15 mouse cellular contexts compared by ENCODE assay signal in the genomic region with DNA sequence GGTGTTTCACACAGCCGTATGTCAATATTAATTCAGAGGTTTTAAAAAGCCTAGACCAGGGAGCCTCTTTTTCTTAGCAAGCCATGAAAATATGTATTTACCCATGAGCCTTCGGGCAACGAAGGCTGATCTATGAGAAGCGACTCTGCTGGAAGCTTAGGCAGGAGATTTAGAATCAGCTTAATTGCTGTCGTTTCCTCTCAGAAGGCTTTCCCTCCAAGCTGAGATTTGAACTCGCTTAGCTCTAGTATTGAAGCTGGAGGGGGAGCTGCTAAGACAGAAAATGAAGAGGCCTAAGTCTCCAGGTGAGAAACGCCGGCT.
A peak's percentile ranks its signal among the peaks of the same experiment; 100 is the strongest.
DNase-seq lines count a peak whose midpoint lies in the region; ATAC-seq and TF ChIP-seq lines count a peak whose summit lies in the region.
"Had no signal": no experiment of that assay in that cellular context is flagged by ENCODE, and none has a peak within 500 bp of the region (broad histone marks: within the 10 kb centered on the region; RNA-seq: fewer than 3 reads in every experiment).

No protein-coding gene starts in this region.

- H3K27me3 ChIP-seq in forebrain, embryonic 10.5 days (ENCODE audit: poor library complexity, severe bottlenecking), result no peaks in the 10 kb centered on the region
- H3K27me3 ChIP-seq in forebrain, embryonic 12.5 days, result no peaks in the 10 kb centered on the region
- H3K27me3 ChIP-seq in liver, embryonic 13.5 days, result no peaks in the 10 kb centered on the region
- no peaks in the 10 kb centered on the region for H3K27me3 ChIP-seq in kidney, adult 2 months (replicated peaks; ENCODE audit: control insufficient read depth, insufficient read depth, low read length)
- H3K27me3 ChIP-seq: limb, embryonic 12.5 days had no signal

- H3K9me3 ChIP-seq in forebrain, embryonic 10.5 days, result no peaks in the 10 kb centered on the region
- no peaks in the 10 kb centered on the region for H3K9me3 ChIP-seq in forebrain, embryonic 12.5 days
- H3K9me3 ChIP-seq in liver, embryonic 13.5 days (replicated peaks), result no peaks in the 10 kb centered on the region
- H3K9me3 ChIP-seq: limb, embryonic 12.5 days had no signal

- 69% methylated on average over 8 of the region's 8 CpGs for WGBS in forebrain, embryonic 10.5 days
- 57% methylated on average over 8 of the region's 8 CpGs for WGBS in forebrain, embryonic 12.5 days
- WGBS in liver, embryonic 13.5 days (ENCODE audit: insufficient replicate concordance), result 35% methylated on average over 8 of the region's 8 CpGs
- 74% methylated on average over 8 of the region's 8 CpGs for WGBS in kidney, adult 2 months

- DNase-seq in forebrain, embryonic 10.5 days (ENCODE audit: extremely low spot score, low spot score), result no peak
- DNase-seq in liver, embryonic 13.5 days, result no peak
- DNase-seq in liver, result no peak
- peak; percentile 20 for DNase-seq in thymus, postnatal 0 days (ENCODE audit: low spot score)
- DNase-seq in thymus, postnatal 10 days (ENCODE audit: low spot score in 2 of 2), result no peak
- DNase-seq in kidney, adult 2 months, result no peak
- DNase-seq: adrenal gland, adult 2 months; cerebellum, adult 8-10 months; gastrocnemius, postnatal 25 days; kidney, adult 11 months; kidney, postnatal 4 days; thymus, adult 18-20 months had no signal

- no peak overlapping the region for H3K4me2 ChIP-seq in forebrain, embryonic 12.5 days
- H3K4me2 ChIP-seq in liver, embryonic 13.5 days, result no peak overlapping the region
- H3K4me2 ChIP-seq: limb, embryonic 12.5 days had no signal

- no peak for TF ChIP-seq CTCF in kidney, adult 2 months (conservative IDR thresholded peaks at IDR 0.05; ENCODE audit: insufficient read depth, insufficient read length, low read depth, low read length)

- no peak for TF ChIP-seq POLR2A in kidney, adult 2 months (IDR thresholded peaks at IDR 0.05; ENCODE audit: low read depth, low read length)

- peak overlapping the region; percentile 11; the same call in 1 of the 2 replicates for H3K27ac ChIP-seq in forebrain, embryonic 10.5 days
- H3K27ac ChIP-seq in forebrain, embryonic 12.5 days, result no peak overlapping the region
- peak overlapping the region; percentile 6; the same call in 1 of the 2 replicates for H3K27ac ChIP-seq in liver, embryonic 13.5 days
- H3K27ac ChIP-seq in kidney, adult 2 months (ENCODE audit: insufficient read depth, low read depth, low read length), result no peak overlapping the region
- H3K27ac ChIP-seq: limb, embryonic 12.5 days had no signal

- H3K9ac ChIP-seq in forebrain, embryonic 12.5 days, result no peak overlapping the region
- no peak overlapping the region for H3K9ac ChIP-seq in liver, embryonic 13.5 days
- H3K9ac ChIP-seq: limb, embryonic 12.5 days had no signal

- no peaks in the 10 kb centered on the region for H3K36me3 ChIP-seq in forebrain, embryonic 10.5 days (replicated peaks)
- no peaks in the 10 kb centered on the region for H3K36me3 ChIP-seq in forebrain, embryonic 12.5 days (replicated peaks)
- H3K36me3 ChIP-seq in liver, embryonic 13.5 days, result no peaks in the 10 kb centered on the region
- H3K36me3 ChIP-seq in kidney, adult 2 months (ENCODE audit: control insufficient read depth, insufficient read depth, low read length), result no peaks in the 10 kb centered on the region
- H3K36me3 ChIP-seq: limb, embryonic 12.5 days had no signal

- peaks cover 12% of the 10 kb centered on the region for H3K4me1 ChIP-seq in forebrain, embryonic 10.5 days
- H3K4me1 ChIP-seq in forebrain, embryonic 12.5 days, result peaks cover 4% of the 10 kb centered on the region; the same call in 1 of the 2 replicates
- peaks cover 13% of the 10 kb centered on the region for H3K4me1 ChIP-seq in liver, embryonic 13.5 days (replicated peaks)
- H3K4me1 ChIP-seq in kidney, adult 2 months (ENCODE audit: control insufficient read depth, insufficient read depth, low read length), result no peaks in the 10 kb centered on the region

- H3K4me3 ChIP-seq in forebrain, embryonic 10.5 days, result no peak overlapping the region
- H3K4me3 ChIP-seq in forebrain, embryonic 12.5 days (replicated peaks), result no peak overlapping the region
- no peak overlapping the region for H3K4me3 ChIP-seq in liver, embryonic 13.5 days (replicated peaks)
- H3K4me3 ChIP-seq in kidney, adult 2 months (ENCODE audit: insufficient read depth, low read depth, low read length), result no peak overlapping the region
- H3K4me3 ChIP-seq: limb, embryonic 12.5 days had no signal

- ATAC-seq in forebrain, embryonic 12.5 days (ENCODE audit: low FRiP score), result no peak
- ATAC-seq in liver, embryonic 13.5 days (ENCODE audit: low read depth), result no peak
- ATAC-seq in megakaryocyte-erythroid progenitor cell, adult 5-6 weeks (replicated peaks; ENCODE audit: low FRiP score, low TSS enrichment, poor library complexity, severe bottlenecking), result no peak

Comparison
In these comparisons a context has a peak if more than half of its experiments do, and no peak if none do; other contexts are left out.
1. H3K27ac ChIP-seq: peak in forebrain, embryonic 10.5 days (single experiment) and liver, embryonic 13.5 days (single experiment); none in forebrain, embryonic 12.5 days (single experiment) and kidney, adult 2 months (single experiment).